ENCODE assay signal across 12 mouse cellular contexts in the genomic region with DNA sequence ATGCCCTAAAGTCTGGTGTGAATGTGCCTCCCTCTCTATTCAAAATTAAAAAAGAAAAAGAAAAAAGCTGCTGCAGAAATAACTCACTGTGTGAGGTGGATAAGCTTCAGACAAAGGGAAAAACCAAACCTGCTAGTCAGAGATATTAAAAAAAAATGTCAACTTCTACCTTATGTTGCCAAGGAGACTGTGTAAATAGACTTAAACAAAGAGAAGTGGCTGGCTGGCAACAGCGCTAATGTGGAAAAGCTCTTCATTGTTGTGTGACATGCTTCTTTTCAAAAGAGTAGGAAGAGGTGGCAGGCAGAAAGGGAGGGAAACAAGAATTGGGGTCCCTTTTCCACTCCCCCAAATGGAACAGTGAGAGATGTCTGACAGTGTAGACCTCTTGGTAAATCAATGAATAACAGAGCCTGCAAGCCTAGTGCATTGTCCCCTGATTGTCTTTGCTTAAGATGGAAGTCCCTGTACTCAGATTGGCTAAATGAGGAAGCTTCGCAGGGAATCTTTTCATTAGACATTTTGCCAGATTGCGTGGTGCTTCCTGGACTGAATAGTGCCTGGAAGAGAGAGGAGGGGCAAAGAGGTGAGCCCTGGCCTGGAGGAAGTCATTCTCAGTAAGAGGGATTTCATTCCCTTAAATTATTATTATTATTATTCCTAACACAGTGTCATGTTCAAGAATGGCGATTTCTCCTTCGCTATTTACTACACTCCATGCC. TPM values are rescaled to one million over a fixed set of nuclear protein-coding genes. Genes with fewer than 3 reads are reported as not detected.
DNase-seq lines count a peak whose midpoint lies in the region; ATAC-seq lines count a peak whose summit lies in the region.
"Had no signal": no experiment of that assay in that cellular context is flagged by ENCODE, and none has a peak within 500 bp of the region (broad histone marks: within the 10 kb centered on the region; RNA-seq: fewer than 3 reads in every experiment).

No protein-coding gene starts in this region.

- no peaks in the 10 kb centered on the region for H3K36me3 ChIP-seq in embryonic facial prominence, embryonic 14.5 days (ENCODE audit: control insufficient read depth, insufficient read depth, low read length)
- no peaks in the 10 kb centered on the region for H3K36me3 ChIP-seq in embryonic facial prominence, embryonic 10.5 days (replicated peaks)
- no peaks in the 10 kb centered on the region for H3K36me3 ChIP-seq in intestine, embryonic 16.5 days (ENCODE audit: control insufficient read depth, insufficient read depth, low read length)
- H3K36me3 ChIP-seq in midbrain, embryonic 13.5 days = no peaks in the 10 kb centered on the region

- DNase-seq in embryonic facial prominence, embryonic 14.5 days (ENCODE audit: low spot score) = peak; percentile 50
- no peak for DNase-seq in embryonic facial prominence, embryonic 10.5 days (ENCODE audit: low spot score)
- no peak for DNase-seq in kidney, postnatal 14 days
- no peak for DNase-seq in spleen, adult 12 weeks (ENCODE audit: low spot score)
- DNase-seq in spleen, adult 18-20 months = no peak
- DNase-seq: kidney, adult 8-10 months had no signal

- H3K9ac ChIP-seq in embryonic facial prominence, embryonic 14.5 days (ENCODE audit: low read depth, low read length) = no peak overlapping the region
- no peak overlapping the region for H3K9ac ChIP-seq in intestine, embryonic 16.5 days (ENCODE audit: low read depth, low read length)
- H3K9ac ChIP-seq in midbrain, embryonic 13.5 days (replicated peaks) = no peak overlapping the region

- H3K4me1 ChIP-seq in embryonic facial prominence, embryonic 14.5 days (ENCODE audit: control insufficient read depth, insufficient read depth, low read length) = no peaks in the 10 kb centered on the region
- no peaks in the 10 kb centered on the region for H3K4me1 ChIP-seq in embryonic facial prominence, embryonic 10.5 days
- H3K4me1 ChIP-seq in intestine, embryonic 16.5 days (ENCODE audit: control insufficient read depth, insufficient read depth, low read length) = peaks cover 4% of the 10 kb centered on the region; the same call in 1 of the 2 replicates
- H3K4me1 ChIP-seq in midbrain, embryonic 13.5 days (replicated peaks) = peaks cover 8% of the 10 kb centered on the region

- no peak overlapping the region for H3K4me2 ChIP-seq in embryonic facial prominence, embryonic 14.5 days (ENCODE audit: low read depth, low read length)
- H3K4me2 ChIP-seq in intestine, embryonic 16.5 days (ENCODE audit: low read depth, low read length) = no peak overlapping the region
- no peak overlapping the region for H3K4me2 ChIP-seq in midbrain, embryonic 13.5 days (replicated peaks)

- H3K27me3 ChIP-seq in embryonic facial prominence, embryonic 14.5 days (replicated peaks; ENCODE audit: control insufficient read depth, insufficient read depth, low read length) = no peaks in the 10 kb centered on the region
- no peaks in the 10 kb centered on the region for H3K27me3 ChIP-seq in embryonic facial prominence, embryonic 10.5 days (replicated peaks; ENCODE audit: low read depth, poor library complexity, severe bottlenecking)
- H3K27me3 ChIP-seq in intestine, embryonic 16.5 days (replicated peaks; ENCODE audit: control insufficient read depth, insufficient read depth, low read length) = no peaks in the 10 kb centered on the region
- H3K27me3 ChIP-seq in midbrain, embryonic 13.5 days = 0 out of 2 replicates have a peak, but pooled peaks cover 5% of the 10 kb centered on the region

- no peak overlapping the region for H3K4me3 ChIP-seq in embryonic facial prominence, embryonic 14.5 days (ENCODE audit: low read depth, low read length)
- H3K4me3 ChIP-seq in embryonic facial prominence, embryonic 10.5 days = no peak overlapping the region
- no peak overlapping the region for H3K4me3 ChIP-seq in intestine, embryonic 16.5 days (ENCODE audit: low read length)
- no peak overlapping the region for H3K4me3 ChIP-seq in midbrain, embryonic 13.5 days (replicated peaks)

- 0 out of 2 replicates have a peak, but pooled peaks have one; percentile 47 for ATAC-seq in embryonic facial prominence, embryonic 14.5 days (ENCODE audit: low read depth)
- ATAC-seq in common myeloid progenitor, adult 5-6 weeks (replicated peaks; ENCODE audit: low read depth, poor library complexity, severe bottlenecking) = peak; percentile 83
- ATAC-seq in intestine, embryonic 16.5 days = 0 out of 2 replicates have a peak, but pooled peaks have one; percentile 26
- peak; percentile 50; the same call in 1 of the 2 replicates for ATAC-seq in midbrain, embryonic 13.5 days

- 85% methylated on average over 5 of the region's 5 CpGs for WGBS in embryonic facial prominence, embryonic 14.5 days
- WGBS in embryonic facial prominence, embryonic 10.5 days = 80% methylated on average over 5 of the region's 5 CpGs
- 65% methylated on average over 5 of the region's 5 CpGs for whole genome bisulfite sequencing in intestine, embryonic 16.5 days
- 49% methylated on average over 5 of the region's 5 CpGs for WGBS in midbrain, embryonic 13.5 days

- no peak overlapping the region for H3K27ac ChIP-seq in embryonic facial prominence, embryonic 14.5 days (replicated peaks; ENCODE audit: low read depth, low read length)
- no peak overlapping the region for H3K27ac ChIP-seq in embryonic facial prominence, embryonic 10.5 days (replicated peaks)
- no peak overlapping the region for H3K27ac ChIP-seq in intestine, embryonic 16.5 days (ENCODE audit: low read length)
- H3K27ac ChIP-seq in midbrain, embryonic 13.5 days = peak overlapping the region; percentile 31; the same call in 1 of the 2 replicates

- H3K9me3 ChIP-seq in embryonic facial prominence, embryonic 14.5 days (ENCODE audit: control insufficient read depth, low read length) = no peaks in the 10 kb centered on the region
- no peaks in the 10 kb centered on the region for H3K9me3 ChIP-seq in embryonic facial prominence, embryonic 10.5 days
- H3K9me3 ChIP-seq in intestine, embryonic 16.5 days (ENCODE audit: control insufficient read depth, low read length) = no peaks in the 10 kb centered on the region
- H3K9me3 ChIP-seq in midbrain, embryonic 13.5 days = no peaks in the 10 kb centered on the region

RNA-seq across cellular contexts. Expression of a gene that starts 59.3 kb away (rescaled TPM):
- polyA plus RNA-seq in embryonic facial prominence, embryonic 14.5 days (2014; fragmentation: Nextera tagmentation; extraction: Ambion mirVana) = not detected in 2 replicates
- not detected in 2 replicates for polyA plus RNA-seq in embryonic facial prominence, embryonic 10.5 days (2016; fragmentation: Nextera tagmentation; extraction: Ambion mirVana)
- not detected in 2 replicates for total RNA-seq in common myeloid progenitor, adult 5-6 weeks (2017)
- not detected in 2 replicates for polyA plus RNA-seq in intestine, embryonic 16.5 days (2015; fragmentation: Nextera tagmentation; extraction: Ambion mirVana)
- polyA plus RNA-seq in midbrain, embryonic 13.5 days (2015; fragmentation: Nextera tagmentation; extraction: Ambion mirVana) = not detected in 2 replicates
- total RNA-seq: gastrocnemius, adult 18-20 months; left cerebral cortex, postnatal 36 days had no signal
- polyA plus RNA-seq: C2C12 had no signal

Comparison
In these comparisons a context has a peak if more than half of its experiments do, and no peak if none do; other contexts are left out.
1. ATAC-seq: peak in every context shown above with its lines; median percentile 83 in common myeloid progenitor, adult 5-6 weeks; 50 in midbrain, embryonic 13.5 days; 47 in embryonic facial prominence, embryonic 14.5 days; 26 in intestine, embryonic 16.5 days.